In the genomic region with DNA sequence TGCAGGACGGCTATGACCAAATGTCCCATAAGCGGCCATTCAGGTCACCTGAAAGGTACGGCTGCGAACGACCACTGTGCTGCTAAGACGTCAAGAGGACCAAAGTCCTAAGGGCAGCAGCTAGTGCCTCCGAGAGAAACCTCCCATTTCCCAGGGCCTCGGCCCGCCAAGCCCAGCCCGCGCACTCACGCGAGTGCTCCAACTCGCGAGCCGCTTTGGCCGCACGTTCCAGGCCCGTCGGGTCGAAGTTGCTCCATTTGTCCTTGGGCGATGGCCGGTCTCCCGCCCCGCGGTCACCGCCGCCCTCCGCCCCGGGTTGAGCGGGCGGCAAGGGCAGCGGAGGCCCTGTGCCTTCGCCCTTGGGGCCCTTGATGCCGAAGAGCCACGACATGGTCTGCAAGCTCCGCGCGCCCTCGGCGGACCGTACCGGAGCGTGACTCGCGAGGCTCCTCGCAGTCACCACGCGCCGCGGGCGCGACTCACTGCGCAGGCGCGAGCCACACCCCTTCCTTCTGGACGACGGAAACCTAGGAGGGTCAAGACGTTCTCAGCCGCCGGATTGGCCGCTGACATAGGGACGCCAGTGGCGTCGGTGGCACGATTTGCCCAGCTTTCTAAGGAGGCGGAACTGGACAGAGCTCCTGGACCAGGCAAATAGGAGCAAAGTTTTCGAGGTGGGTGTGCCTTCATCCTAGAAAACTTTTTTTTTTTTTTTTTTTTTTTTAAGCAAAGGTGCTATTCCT, we compare ENCODE assay signal across 8 mouse cellular contexts. TPM values are rescaled to one million over a fixed set of nuclear protein-coding genes. Genes with fewer than 3 reads are reported as not detected.
DNase-seq lines count a peak whose midpoint lies in the region; ATAC-seq lines count a peak whose summit lies in the region.

A gene (minus strand): TSS at position 481 of the 743 bp plus-strand sequence.

- H3K4me1 ChIP-seq in lung, embryonic 16.5 days (replicated peaks; ENCODE audit: control insufficient read depth, insufficient read depth, low read length): peaks cover 18% of the 10 kb centered on the region

- H3K4me2 ChIP-seq in lung, embryonic 16.5 days (ENCODE audit: low read depth, low read length): peak within 1 kb of the TSS; percentile 98

- H3K9me3 ChIP-seq in lung, embryonic 16.5 days (ENCODE audit: control insufficient read depth, low read length): no peaks in the 10 kb centered on the region

- H3K27me3 ChIP-seq in lung, embryonic 16.5 days (ENCODE audit: control insufficient read depth, insufficient read depth, low read depth, low read length): no peaks in the 10 kb centered on the region

- peak within 1 kb of the TSS; percentile 45 for H3K27ac ChIP-seq in lung, embryonic 16.5 days (ENCODE audit: low read length)

- WGBS in lung, embryonic 16.5 days: under 1% methylated on average over 63 of the region's 68 CpGs

- peak within 1 kb of the TSS; percentile 85 for H3K4me3 ChIP-seq in lung, embryonic 16.5 days (ENCODE audit: low read length)

- H3K9ac ChIP-seq in lung, embryonic 16.5 days (ENCODE audit: low read length): peak within 1 kb of the TSS; percentile 82

- peak; percentile 99 for DNase-seq in MEL-GATA-1-ER (ENCODE audit: extremely low read depth, low read depth)
- peak; percentile 97 for DNase-seq in cerebellum, adult 8-10 months
- DNase-seq in forelimb bud, embryonic 11.5 days (ENCODE audit: low read depth, low spot score): peak; percentile 99
- DNase-seq in layer of hippocampus, adult 9-10 months (ENCODE audit: low spot score): peak; percentile 85
- peak; percentile 96 for DNase-seq in ovary, postnatal 10 days (ENCODE audit: low spot score)
- peak; percentile 92 to 95 for DNase-seq in thymus, postnatal 10 days (ENCODE audit: low spot score in 2 of 2)

- peaks cover 4% of the 10 kb centered on the region for H3K36me3 ChIP-seq in lung, embryonic 16.5 days (ENCODE audit: control insufficient read depth, insufficient read depth, low read length)

- ATAC-seq in hematopoietic stem cell, adult 5-6 weeks (replicated peaks in 1 of 2; ENCODE audit: insufficient read depth in 1 of 2, low FRiP score in 2 of 2, low TSS enrichment in 1 of 2, low read depth in 1 of 2, poor library complexity in 2 of 2, severe bottlenecking in 2 of 2): peak; percentile 95 to 97
- peak; percentile 99 for ATAC-seq in lung, embryonic 16.5 days (ENCODE audit: low read depth)

RNA-seq across cellular contexts. Expression of the gene that starts here (rescaled TPM):
- total RNA-seq in hematopoietic stem cell, adult 5-6 weeks (2017): 53.7 and 73.8 TPM in 2 replicates
- polyA plus RNA-seq in lung, embryonic 16.5 days (2015; fragmentation: Nextera tagmentation; extraction: Ambion mirVana): 68.4 and 73.3 TPM in 2 replicates

Comparison
In these comparisons a context has a peak if more than half of its experiments do, and no peak if none do; other contexts are left out.
1. Peak in every context shown above with its lines: DNase-seq, ATAC-seq, H3K4me3 ChIP-seq and H3K27ac ChIP-seq.